Mouse (Mus musculus): ENCODE measurements around the gene Cpsf3. TPM values are rescaled to one million over a fixed set of nuclear protein-coding genes. Genes with fewer than 3 reads are reported as not detected.

Gene Cpsf3
- total and polyA plus RNA-seq, 2 experiments = 16.1 to 28.7 TPM

DNA sequence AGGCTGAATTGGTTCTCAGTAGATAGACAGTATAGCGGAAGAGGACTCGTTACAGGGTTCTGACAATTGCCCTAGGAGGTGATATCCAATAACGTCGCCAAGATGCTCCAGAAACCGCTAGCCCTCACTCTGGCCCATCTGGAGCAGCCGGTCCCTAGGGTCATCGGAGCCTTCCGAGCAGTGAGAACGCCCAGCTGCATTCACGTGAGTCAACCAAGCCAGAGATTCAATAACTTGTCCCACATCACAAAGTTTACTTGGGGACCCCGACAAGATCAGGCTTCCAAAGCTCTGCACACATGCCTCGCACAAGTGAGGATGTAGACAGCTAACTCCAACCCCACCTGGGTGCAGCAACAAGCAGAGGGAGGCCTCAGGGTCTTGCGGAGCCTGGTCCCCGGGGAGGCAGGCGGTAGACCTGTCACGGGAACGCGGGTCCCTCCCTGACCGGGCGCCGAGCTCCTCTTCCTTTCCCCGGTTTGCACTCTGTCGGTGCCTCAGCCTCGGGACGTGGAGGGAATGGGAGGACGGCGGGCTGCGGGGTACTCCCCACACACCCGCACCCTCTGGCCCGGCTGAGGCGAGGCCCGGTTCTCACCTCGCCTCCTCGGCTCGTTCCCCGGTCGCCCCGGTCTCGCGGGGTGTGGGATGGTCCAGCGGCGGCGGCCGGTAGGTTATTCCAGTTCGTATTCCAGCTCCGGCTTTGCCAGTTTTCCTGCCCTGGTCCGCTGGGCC, 484 bp downstream of the Cpsf3 start:
- Histone ChIP-seq H3K4me1 (ENCODE audit: control insufficient read depth, insufficient read depth, low read length) (peaks cover 8% of the 10 kb centered on the region), H3K79me2 (ENCODE audit: control insufficient read depth, insufficient read depth, low read length) (peaks cover 3% of the 10 kb centered on the region; the same call in 1 of the 2 replicates), H3K27ac (replicated peaks; ENCODE audit: insufficient read depth, low read depth, low read length) (peak overlapping the region; percentile 62), H3K27me3 (ENCODE audit: control insufficient read depth, insufficient read depth, low read length) (no peaks in the 10 kb centered on the region), H3K9ac (ENCODE audit: low read depth, low read length) (peak overlapping the region; percentile 81), H3K36me3 (ENCODE audit: control insufficient read depth, insufficient read depth, low read length) (0 out of 2 replicates have a peak, but pooled peaks cover 1% of the 10 kb centered on the region), H3K4me3 (ENCODE audit: insufficient read depth, low read depth, low read length) (peak overlapping the region; percentile 95)
- WGBS = 1% methylated on average over 47 of the region's 47 CpGs
- peak; percentile 39 for DNase-seq (ENCODE audit: extremely low read depth, low read depth, low spot score)
- TF ChIP-seq POLR2A (IDR thresholded peaks at IDR 0.05; ENCODE audit: extremely low read depth, insufficient read depth, low read length) (0 out of 2 replicates have a peak, but pooled peaks have one; percentile 16), CTCF (IDR thresholded peaks at IDR 0.05; ENCODE audit: low read depth, low read length) (no peak)

DNA sequence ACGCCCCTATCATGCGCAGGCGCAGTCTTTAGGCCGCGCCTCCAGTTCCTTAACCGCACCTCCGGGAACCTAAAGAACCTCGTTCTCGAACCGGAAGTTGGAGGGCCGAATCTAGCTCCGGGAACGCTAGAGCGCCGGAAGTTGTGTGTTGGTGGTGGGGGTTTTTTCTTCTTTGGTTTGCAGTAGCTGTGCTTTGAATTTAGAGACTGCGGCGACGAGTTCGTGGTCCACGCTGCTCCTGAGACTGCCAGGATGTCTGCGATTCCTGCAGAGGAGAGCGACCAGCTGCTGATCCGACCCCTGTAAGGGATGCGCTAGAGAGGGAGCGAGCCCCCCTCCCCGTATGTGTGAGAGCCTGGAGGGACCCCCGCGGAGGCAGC, 1.0 kb downstream of the Cpsf3 start, which contains the start of gene Itgb1bp1:
Gene Itgb1bp1, minus strand, starts transcription at position 42 of the 380 bp plus-strand sequence.
- H3K27me3 ChIP-seq (ENCODE audit: control insufficient read depth, insufficient read depth, low read length) = no peaks in the 10 kb centered on the region
- DNase-seq (ENCODE audit: extremely low read depth, low read depth, low spot score) = peak; percentile 91
- no peak for TF ChIP-seq CTCF (IDR thresholded peaks at IDR 0.05; ENCODE audit: low read depth, low read length)
- TF ChIP-seq POLR2A (IDR thresholded peaks at IDR 0.05; ENCODE audit: extremely low read depth, insufficient read depth, low read length) = 0 out of 2 replicates have a peak, but pooled peaks have one; percentile 4
- H3K4me1 ChIP-seq (ENCODE audit: control insufficient read depth, insufficient read depth, low read length) = peaks cover 8% of the 10 kb centered on the region
- H3K4me3 ChIP-seq (ENCODE audit: insufficient read depth, low read depth, low read length) = peak within 1 kb of the TSS; percentile 95
- peak within 1 kb of the TSS; percentile 78 for H3K27ac ChIP-seq (replicated peaks; ENCODE audit: insufficient read depth, low read depth, low read length)
- H3K79me2 ChIP-seq (ENCODE audit: control insufficient read depth, insufficient read depth, low read length) = peaks cover 3% of the 10 kb centered on the region; the same call in 1 of the 2 replicates
- H3K36me3 ChIP-seq (ENCODE audit: control insufficient read depth, insufficient read depth, low read length) = peaks cover 2% of the 10 kb centered on the region; the same call in 1 of the 2 replicates
- under 1% methylated on average over 28 of the region's 28 CpGs for WGBS
- H3K9ac ChIP-seq (ENCODE audit: low read depth, low read length) = peak within 1 kb of the TSS; percentile 90

DNA sequence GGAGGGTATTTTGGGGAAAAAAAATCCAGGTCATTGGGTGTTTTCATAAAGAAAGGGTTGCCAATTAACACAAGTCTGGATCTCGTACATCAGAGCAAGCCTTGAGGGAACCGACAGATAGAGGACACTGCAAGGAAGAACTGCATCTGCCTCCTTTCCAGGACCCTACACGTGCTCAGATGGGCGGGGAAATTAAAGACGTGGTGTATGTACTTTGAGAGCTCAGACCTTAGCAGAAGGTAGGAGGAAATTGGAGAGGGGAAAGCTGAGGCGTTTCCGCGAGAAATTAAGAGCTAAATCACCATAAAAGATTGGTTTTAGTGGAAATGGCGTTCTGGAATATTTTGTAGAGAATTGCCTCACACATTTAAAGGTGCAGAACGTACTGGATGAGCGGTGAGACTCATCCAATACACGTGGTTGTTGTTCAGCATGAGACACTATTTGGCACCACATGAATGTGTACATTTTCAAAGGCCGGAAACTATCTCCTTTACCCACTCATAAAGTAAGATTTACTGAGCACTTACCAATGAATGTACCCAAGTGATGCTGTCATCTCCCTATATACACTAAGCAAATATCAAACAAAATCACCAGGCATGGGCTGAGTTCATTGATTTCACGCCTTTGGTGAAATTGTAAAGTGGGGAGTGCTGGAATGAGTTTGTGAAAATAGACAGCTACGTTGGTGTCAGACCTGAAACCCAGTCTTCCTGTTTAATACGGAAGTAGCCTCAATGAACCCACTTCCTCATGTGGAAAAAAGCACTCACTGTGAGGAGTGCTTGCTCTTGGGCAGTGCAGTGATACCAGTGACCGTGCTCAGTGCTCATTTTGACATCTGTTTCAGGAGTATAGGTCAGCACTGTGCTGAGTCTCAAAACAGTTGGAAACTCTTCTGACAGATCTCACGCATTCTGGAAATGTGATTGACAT, 1.8 kb downstream of the Cpsf3 start:
- peak overlapping the region; percentile 95 for H3K4me3 ChIP-seq (ENCODE audit: insufficient read depth, low read depth, low read length)
- peak overlapping the region; percentile 78 for H3K27ac ChIP-seq (replicated peaks; ENCODE audit: insufficient read depth, low read depth, low read length)
- peaks cover 3% of the 10 kb centered on the region; the same call in 1 of the 2 replicates for H3K79me2 ChIP-seq (ENCODE audit: control insufficient read depth, insufficient read depth, low read length)
- H3K36me3 ChIP-seq (ENCODE audit: control insufficient read depth, insufficient read depth, low read length) = peaks cover 8% of the 10 kb centered on the region
- TF ChIP-seq CTCF (IDR thresholded peaks at IDR 0.05; ENCODE audit: low read depth, low read length) = no peak
- no peak for TF ChIP-seq POLR2A (IDR thresholded peaks at IDR 0.05; ENCODE audit: extremely low read depth, insufficient read depth, low read length)
- no peaks in the 10 kb centered on the region for H3K27me3 ChIP-seq (ENCODE audit: control insufficient read depth, insufficient read depth, low read length)
- 17% methylated on average over 18 of the region's 18 CpGs for WGBS
- DNase-seq (ENCODE audit: extremely low read depth, low read depth, low spot score) = peak; percentile 44
- H3K9ac ChIP-seq (ENCODE audit: low read depth, low read length) = peak overlapping the region; percentile 90
- peaks cover 8% of the 10 kb centered on the region for H3K4me1 ChIP-seq (ENCODE audit: control insufficient read depth, insufficient read depth, low read length)

DNA sequence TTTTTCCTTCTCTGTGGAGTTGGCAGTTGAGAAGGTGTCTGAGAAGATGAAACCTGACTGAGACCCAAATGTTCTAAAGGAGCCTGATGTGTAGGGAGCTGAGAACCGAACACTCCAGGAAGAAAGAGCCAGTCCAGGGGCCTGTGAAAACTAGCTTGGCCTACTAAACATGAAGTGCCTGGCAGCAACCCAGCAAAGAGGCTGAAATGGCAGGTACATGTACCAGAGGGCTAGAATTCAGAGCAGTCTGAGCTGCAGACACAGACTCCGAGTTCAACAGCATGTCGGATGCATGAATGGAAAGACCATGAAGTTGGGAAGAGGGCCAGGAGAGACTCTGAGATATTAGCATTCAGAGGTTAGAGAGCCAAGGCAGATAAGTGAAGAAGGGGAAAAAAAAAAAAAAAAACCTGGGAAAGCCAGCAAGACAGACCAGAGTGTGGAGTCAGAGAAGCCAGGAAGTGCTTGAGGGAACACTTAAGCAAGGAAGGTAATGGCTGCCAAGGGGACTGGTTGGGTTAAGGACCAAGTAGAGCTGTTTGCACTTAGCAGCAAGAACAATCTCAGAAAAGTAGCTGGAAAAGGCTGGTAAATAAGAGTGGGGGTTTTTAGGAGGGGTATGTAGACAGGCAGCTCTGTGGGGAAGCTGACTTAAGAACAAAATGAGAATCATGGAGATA, 3.7 kb downstream of the Cpsf3 start:
- TF ChIP-seq POLR2A (IDR thresholded peaks at IDR 0.05; ENCODE audit: extremely low read depth, insufficient read depth, low read length) (no peak), CTCF (IDR thresholded peaks at IDR 0.05; ENCODE audit: low read depth, low read length) (no peak)
- peaks cover 3% of the 10 kb centered on the region; the same call in 1 of the 2 replicates for H3K79me2 ChIP-seq (ENCODE audit: control insufficient read depth, insufficient read depth, low read length)
- no peak for DNase-seq (ENCODE audit: extremely low read depth, low read depth, low spot score)
- WGBS = 89% methylated on average over 3 of the region's 3 CpGs
- peaks cover 22% of the 10 kb centered on the region for H3K36me3 ChIP-seq (ENCODE audit: control insufficient read depth, insufficient read depth, low read length)
- H3K9ac ChIP-seq (ENCODE audit: low read depth, low read length) = no peak overlapping the region
- peaks cover 8% of the 10 kb centered on the region for H3K4me1 ChIP-seq (ENCODE audit: control insufficient read depth, insufficient read depth, low read length)
- H3K4me3 ChIP-seq (ENCODE audit: insufficient read depth, low read depth, low read length) = no peak overlapping the region
- no peaks in the 10 kb centered on the region for H3K27me3 ChIP-seq (ENCODE audit: control insufficient read depth, insufficient read depth, low read length)
- H3K27ac ChIP-seq (replicated peaks; ENCODE audit: insufficient read depth, low read depth, low read length) = no peak overlapping the region

DNA sequence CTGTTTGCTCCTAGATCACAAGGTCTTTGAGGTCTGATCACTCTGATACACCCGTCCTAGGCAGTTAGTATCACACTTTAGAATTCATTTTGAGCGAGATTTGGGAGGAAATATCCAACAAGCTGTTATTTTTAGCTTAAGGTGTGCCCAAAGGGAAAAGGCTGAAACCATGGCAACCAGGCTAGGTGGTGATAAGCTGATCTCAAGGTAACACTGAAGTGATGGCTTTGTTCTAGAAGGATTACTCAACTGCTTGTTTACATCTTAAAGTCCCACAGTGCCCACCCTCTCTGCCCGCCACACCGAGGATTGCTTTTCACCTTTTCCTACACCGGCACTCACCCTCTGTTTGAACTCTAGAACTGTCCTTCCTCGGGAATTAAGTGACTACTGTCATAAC, 4.5 kb downstream of the Cpsf3 start:
- Histone ChIP-seq H3K27ac (replicated peaks; ENCODE audit: insufficient read depth, low read depth, low read length) (no peak overlapping the region), H3K79me2 (ENCODE audit: control insufficient read depth, insufficient read depth, low read length) (peaks cover 3% of the 10 kb centered on the region; the same call in 1 of the 2 replicates), H3K4me3 (ENCODE audit: insufficient read depth, low read depth, low read length) (no peak overlapping the region), H3K4me1 (ENCODE audit: control insufficient read depth, insufficient read depth, low read length) (peaks cover 8% of the 10 kb centered on the region), H3K9ac (ENCODE audit: low read depth, low read length) (no peak overlapping the region), H3K36me3 (ENCODE audit: control insufficient read depth, insufficient read depth, low read length) (peaks cover 30% of the 10 kb centered on the region), H3K27me3 (ENCODE audit: control insufficient read depth, insufficient read depth, low read length) (no peaks in the 10 kb centered on the region)
- no peak for DNase-seq (ENCODE audit: extremely low read depth, low read depth, low spot score)
- WGBS = 78% methylated on average over 6 of the region's 6 CpGs
- TF ChIP-seq CTCF (IDR thresholded peaks at IDR 0.05; ENCODE audit: low read depth, low read length) (no peak), POLR2A (IDR thresholded peaks at IDR 0.05; ENCODE audit: extremely low read depth, insufficient read depth, low read length) (no peak)

Data from liver, adult 2 months (tissue).